18 mouse cellular contexts compared by ENCODE assay signal in the genomic region with DNA sequence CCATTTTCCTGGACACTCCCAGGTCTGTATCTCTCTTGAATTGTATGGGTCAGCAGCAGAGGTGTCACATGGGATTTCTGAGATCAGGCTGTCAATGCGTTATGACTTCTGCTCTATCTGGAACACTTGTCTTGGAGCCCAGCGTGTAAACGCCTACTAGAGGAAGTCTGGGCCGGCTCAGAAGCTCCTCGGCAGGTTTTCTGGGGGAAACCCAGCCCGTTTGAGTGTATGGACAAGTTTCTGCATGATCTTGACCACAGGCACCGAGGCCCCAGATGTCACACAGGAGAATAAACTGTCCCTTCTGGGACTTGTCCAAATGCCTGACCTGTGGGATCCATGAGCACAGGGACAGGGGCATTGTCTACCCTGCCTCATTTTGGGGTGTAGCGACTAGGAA.
DNase-seq lines count a peak whose midpoint lies in the region; ATAC-seq lines count a peak whose summit lies in the region.
"Had no signal": no experiment of that assay in that cellular context is flagged by ENCODE, and none has a peak within 500 bp of the region (broad histone marks: within the 10 kb centered on the region; RNA-seq: fewer than 3 reads in every experiment).

No protein-coding gene starts in this region.

- DNase-seq in CD4-positive, CD25-positive, alpha-beta regulatory T cell, adult 2 months (ENCODE audit: low read depth, low spot score) = peak; percentile 8
- DNase-seq in midbrain, embryonic 10.5 days (ENCODE audit: low spot score) = no peak
- DNase-seq in embryonic facial prominence, embryonic 10.5 days (ENCODE audit: low spot score) = no peak
- DNase-seq in frontal cortex, adult 2 months (ENCODE audit: extremely low spot score in 1 of 2, low spot score in 1 of 2) = no peak
- DNase-seq in left cerebral cortex, postnatal 4 days = no peak
- DNase-seq: adrenal gland, postnatal 10 days; cerebellum, adult 8-10 months; gastrocnemius, postnatal 25 days; kidney, adult 11 months; kidney, postnatal 14 days; liver, postnatal 0 days; lung, postnatal 14 days; right cerebral cortex, postnatal 14 days had no signal

- 78% methylated on average over 8 of the region's 8 CpGs for WGBS in midbrain, embryonic 10.5 days
- 84% methylated on average over 8 of the region's 8 CpGs for WGBS in midbrain, embryonic 16.5 days
- 72% methylated on average over 8 of the region's 8 CpGs for WGBS in embryonic facial prominence, embryonic 10.5 days
- 15% methylated on average over 8 of the region's 8 CpGs for WGBS in macrophage (ENCODE audit: missing documents)

- H3K27ac ChIP-seq in midbrain, embryonic 10.5 days (replicated peaks) = peak overlapping the region; percentile 38; the same call in 1 of the 2 replicates
- H3K27ac ChIP-seq in midbrain, embryonic 16.5 days (ENCODE audit: low read length) = no peak overlapping the region
- 0 out of 2 replicates have a peak overlapping the region, but pooled peaks have one; percentile 0 for H3K27ac ChIP-seq in embryonic facial prominence, embryonic 10.5 days (replicated peaks)
- H3K27ac ChIP-seq in macrophage = peak overlapping the region; percentile 21
- H3K27ac ChIP-seq: embryonic facial prominence, embryonic 12.5 days; hindbrain, postnatal 0 days had no signal

- no peaks in the 10 kb centered on the region for H3K36me3 ChIP-seq in midbrain, embryonic 10.5 days
- no peaks in the 10 kb centered on the region for H3K36me3 ChIP-seq in midbrain, embryonic 16.5 days (ENCODE audit: control insufficient read depth, insufficient read depth, low read length)
- no peaks in the 10 kb centered on the region for H3K36me3 ChIP-seq in embryonic facial prominence, embryonic 10.5 days (replicated peaks)
- H3K36me3 ChIP-seq in macrophage (ENCODE audit: inconsistent target) = no peaks in the 10 kb centered on the region
- H3K36me3 ChIP-seq: embryonic facial prominence, embryonic 12.5 days had no signal

- no peaks in the 10 kb centered on the region for H3K79me2 ChIP-seq in macrophage (ENCODE audit: inconsistent target)

- ATAC-seq in CD4-positive, CD25-positive, alpha-beta regulatory T cell, adult 4 months = no peak
- ATAC-seq in midbrain, embryonic 16.5 days = no peak
- ATAC-seq: hindbrain, postnatal 0 days; liver, postnatal 0 days had no signal

- H3K9ac ChIP-seq in midbrain, embryonic 16.5 days (ENCODE audit: low read depth, low read length) = no peak overlapping the region
- H3K9ac ChIP-seq: embryonic facial prominence, embryonic 12.5 days; liver, postnatal 0 days had no signal

- H3K27me3 ChIP-seq in midbrain, embryonic 10.5 days (ENCODE audit: low read depth, poor library complexity, severe bottlenecking) = peaks cover 49% of the 10 kb centered on the region
- no peaks in the 10 kb centered on the region for H3K27me3 ChIP-seq in midbrain, embryonic 16.5 days (ENCODE audit: control insufficient read depth, insufficient read depth, low read depth, low read length)
- 0 out of 2 replicates have a peak, but pooled peaks cover 9% of the 10 kb centered on the region for H3K27me3 ChIP-seq in embryonic facial prominence, embryonic 10.5 days (replicated peaks; ENCODE audit: low read depth, poor library complexity, severe bottlenecking)
- H3K27me3 ChIP-seq: embryonic facial prominence, embryonic 12.5 days had no signal

- H3K4me2 ChIP-seq in midbrain, embryonic 16.5 days (ENCODE audit: low read length) = no peak overlapping the region
- H3K4me2 ChIP-seq: embryonic facial prominence, embryonic 12.5 days had no signal

- H3K4me3 ChIP-seq in midbrain, embryonic 10.5 days = no peak overlapping the region
- no peak overlapping the region for H3K4me3 ChIP-seq in midbrain, embryonic 16.5 days (ENCODE audit: low read depth, low read length)
- H3K4me3 ChIP-seq in embryonic facial prominence, embryonic 10.5 days = no peak overlapping the region
- H3K4me3 ChIP-seq in macrophage (ENCODE audit: inconsistent target) = no peak overlapping the region
- H3K4me3 ChIP-seq: embryonic facial prominence, embryonic 12.5 days had no signal

- peaks cover 55% of the 10 kb centered on the region for H3K4me1 ChIP-seq in midbrain, embryonic 10.5 days
- peaks cover 20% of the 10 kb centered on the region for H3K4me1 ChIP-seq in midbrain, embryonic 16.5 days (ENCODE audit: control insufficient read depth, insufficient read depth, low read length)
- peaks cover 63% of the 10 kb centered on the region for H3K4me1 ChIP-seq in embryonic facial prominence, embryonic 10.5 days

- intact Hi-C loops in left cerebral cortex, postnatal 4 days (cut with DNase I) = loop anchor here (5.0 kb wide), 1 partner anchor 337 kb away; no protein-coding TSS in a partner anchor

- H3K9me3 ChIP-seq in midbrain, embryonic 10.5 days (replicated peaks) = no peaks in the 10 kb centered on the region
- H3K9me3 ChIP-seq in midbrain, embryonic 16.5 days (replicated peaks; ENCODE audit: control insufficient read depth, low read length, poor library complexity, severe bottlenecking) = no peaks in the 10 kb centered on the region
- no peaks in the 10 kb centered on the region for H3K9me3 ChIP-seq in embryonic facial prominence, embryonic 10.5 days
- H3K9me3 ChIP-seq: embryonic facial prominence, embryonic 12.5 days had no signal
